Mouse (Mus musculus): ENCODE data around the gene Cpeb3.

DNA sequence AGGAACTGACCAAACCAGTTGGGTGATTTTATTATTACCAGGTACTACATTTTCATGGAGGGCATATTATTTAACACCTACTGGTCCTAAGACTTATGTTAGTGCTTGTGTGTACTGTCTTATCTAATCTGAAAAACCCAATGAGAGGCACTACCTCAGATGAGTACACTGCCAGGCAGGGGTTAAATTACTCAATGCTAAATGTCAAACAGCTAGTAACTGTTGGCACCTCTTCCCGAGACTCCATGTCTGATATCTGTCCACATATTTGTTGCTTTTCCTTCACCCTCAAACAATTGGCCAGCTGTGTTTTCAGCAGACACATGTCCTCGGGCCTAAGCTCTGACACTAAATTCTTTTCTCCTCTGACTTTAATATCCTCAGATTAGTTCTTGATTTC is 132.3 kb downstream of the Cpeb3 start:
- TF ChIP-seq POLR2A (IDR thresholded peaks at IDR 0.05; ENCODE audit: control insufficient read depth, extremely low read depth, insufficient read depth, low read length, poor library complexity) (no peak), CTCF (IDR thresholded peaks at IDR 0.05; ENCODE audit: borderline replicate concordance, control insufficient read depth, extremely low read depth, insufficient read depth, low read length, poor library complexity) (no peak)
